In the genomic region with DNA sequence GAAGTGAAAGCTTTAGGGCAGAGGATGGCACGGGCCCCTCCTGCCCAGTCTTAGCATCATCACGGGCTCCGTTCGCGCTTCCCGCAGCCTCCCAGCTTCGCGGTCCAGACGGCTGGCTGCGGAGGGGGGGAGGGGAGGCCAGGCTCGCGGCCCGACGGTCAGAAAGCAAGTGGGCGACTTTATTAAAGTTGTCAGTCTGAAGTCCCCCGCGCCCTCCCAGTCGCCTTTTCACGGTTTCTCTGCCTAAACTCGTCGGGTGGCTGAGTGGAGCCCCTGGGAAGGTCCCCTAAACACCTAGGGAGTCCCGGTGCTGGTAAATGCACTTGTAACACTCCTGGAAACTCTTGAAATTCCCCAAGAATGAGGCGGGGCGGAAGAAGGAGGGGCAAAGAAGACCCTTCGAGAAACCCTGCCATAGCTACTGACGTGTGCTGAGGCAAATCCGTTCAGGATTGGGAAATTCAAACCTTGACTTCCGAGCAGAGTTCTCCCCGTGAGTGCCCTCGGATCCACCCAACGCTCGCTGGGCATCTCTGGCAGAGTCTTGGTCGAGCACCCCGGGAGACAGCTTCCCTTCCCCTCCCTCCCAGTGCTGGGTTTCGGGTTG, we compare ENCODE assay signal across 8 mouse cellular contexts. TPM values are rescaled to one million over a fixed set of nuclear protein-coding genes. Genes with fewer than 3 reads are reported as not detected.
DNase-seq lines count a peak whose midpoint lies in the region; ATAC-seq lines count a peak whose summit lies in the region.

No protein-coding gene starts in this region.

- H3K4me3 ChIP-seq in forebrain, embryonic 11.5 days (ENCODE audit: low read depth, low read length) = peak overlapping the region; percentile 44
- peak overlapping the region; percentile 37 for H3K4me3 ChIP-seq in macrophage (ENCODE audit: inconsistent target)
- H3K4me3 ChIP-seq in stomach, embryonic 14.5 days (ENCODE audit: low read depth, low read length) = peak overlapping the region; percentile 68

- intact Hi-C loops in heart, postnatal 25 days (cut with DNase I) = loop anchor here (2.0 kb wide), 1 partner anchor 220 kb away; no protein-coding TSS in a partner anchor

- under 1% methylated on average over 34 of the region's 35 CpGs for WGBS in forebrain, embryonic 11.5 days
- WGBS in macrophage (ENCODE audit: missing documents) = 2% methylated on average over 34 of the region's 35 CpGs
- WGBS in stomach, embryonic 14.5 days = under 1% methylated on average over 35 of the region's 35 CpGs

- peaks cover 1% of the 10 kb centered on the region; the same call in 1 of the 2 replicates for H3K4me1 ChIP-seq in forebrain, embryonic 11.5 days (replicated peaks; ENCODE audit: control insufficient read depth, insufficient read depth, low read length)
- no peaks in the 10 kb centered on the region; the same call in 1 of the 2 replicates for H3K4me1 ChIP-seq in stomach, embryonic 14.5 days (ENCODE audit: control insufficient read depth, insufficient read depth, low read length)

- peak overlapping the region; percentile 51 for H3K27ac ChIP-seq in forebrain, embryonic 11.5 days (ENCODE audit: low read depth, low read length)
- no peak overlapping the region for H3K27ac ChIP-seq in macrophage
- peak overlapping the region; percentile 84; the same call in 1 of the 2 replicates for H3K27ac ChIP-seq in stomach, embryonic 14.5 days (ENCODE audit: low read length)

- H3K79me2 ChIP-seq in macrophage (ENCODE audit: inconsistent target) = no peaks in the 10 kb centered on the region

- peak overlapping the region; percentile 73 for H3K9ac ChIP-seq in forebrain, embryonic 11.5 days (ENCODE audit: low read length)
- peak overlapping the region; percentile 58 for H3K9ac ChIP-seq in stomach, embryonic 14.5 days (replicated peaks; ENCODE audit: low read depth, low read length)

- peak overlapping the region; percentile 70 for H3K4me2 ChIP-seq in forebrain, embryonic 11.5 days (ENCODE audit: low read depth, low read length, severe bottlenecking)
- peak overlapping the region; percentile 77 for H3K4me2 ChIP-seq in stomach, embryonic 14.5 days (replicated peaks; ENCODE audit: low read depth, low read length)

- peak; percentile 80 for ATAC-seq in forebrain, embryonic 11.5 days (replicated peaks; ENCODE audit: low FRiP score)
- peak; percentile 35; the same call in 1 of the 2 replicates for ATAC-seq in stomach, embryonic 14.5 days (ENCODE audit: insufficient number of reproducible peaks, insufficient read depth, low FRiP score, low read depth)

- DNase-seq in frontal cortex, postnatal 36 days (ENCODE audit: low spot score in 2 of 2) = peak; percentile 17 to 19
- no peak for DNase-seq in frontal cortex, postnatal 25 days (ENCODE audit: low spot score in 2 of 2)
- DNase-seq in adipocyte (ENCODE audit: low spot score) = peak; percentile 4
- peak; percentile 86 for DNase-seq in forebrain, embryonic 11.5 days (ENCODE audit: low spot score)
- peak; percentile 30 for DNase-seq in heart, postnatal 25 days (ENCODE audit: low spot score)
- peak; percentile 67 to 80 for DNase-seq in kidney, postnatal 4 days

- no peaks in the 10 kb centered on the region for H3K27me3 ChIP-seq in forebrain, embryonic 11.5 days (ENCODE audit: control insufficient read depth, insufficient read depth, low read length)
- no peaks in the 10 kb centered on the region for H3K27me3 ChIP-seq in stomach, embryonic 14.5 days (ENCODE audit: control insufficient read depth, insufficient read depth, low read length)

- no peaks in the 10 kb centered on the region for H3K9me3 ChIP-seq in forebrain, embryonic 11.5 days (ENCODE audit: control insufficient read depth, low read length)
- no peaks in the 10 kb centered on the region for H3K9me3 ChIP-seq in stomach, embryonic 14.5 days (ENCODE audit: control insufficient read depth, low read depth, low read length)

- H3K36me3 ChIP-seq in forebrain, embryonic 11.5 days (ENCODE audit: control insufficient read depth, insufficient read depth, low read length) = no peaks in the 10 kb centered on the region
- H3K36me3 ChIP-seq in macrophage (ENCODE audit: inconsistent target) = no peaks in the 10 kb centered on the region
- no peaks in the 10 kb centered on the region for H3K36me3 ChIP-seq in stomach, embryonic 14.5 days (ENCODE audit: control insufficient read depth, insufficient read depth, low read length)

RNA-seq across cellular contexts. Expression of gene Gja1, which starts 1.6 kb away (rescaled TPM):
- 150 and 166 TPM in 2 replicates for polyA plus RNA-seq in forebrain, embryonic 11.5 days (2014; fragmentation: Nextera tagmentation; extraction: Ambion mirVana)
- total RNA-seq in heart, postnatal 25 days (2021) = 100 to 1,000 TPM; 402 to 446 TPM
- total RNA-seq in macrophage (2018; cell fraction: chromatin; rRNA removed) = 10 to 100 TPM in 10 of 26 experiments, 1 to 10 TPM in 10, under 1 TPM in 6; 0.29 to 58.6 (median 5.6) TPM
- total RNA-seq in macrophage (2018; cell fraction: cytosol; rRNA removed) = 10 to 100 TPM in 5 of 26 experiments, 1 to 10 TPM in 20, under 1 TPM in 1; 0.86 to 64.2 (median 2.6) TPM
- total RNA-seq in macrophage (2018; cell fraction: nucleus; rRNA removed) = 10 to 100 TPM in 12 of 26 experiments, 1 to 10 TPM in 14; 1.0 to 65.9 (median 7.7) TPM
- 0.75 to 8.9 TPM (median 1.1 TPM) in 3 replicates for polyA plus RNA-seq in macrophage (2018)
- polyA plus RNA-seq in stomach, embryonic 14.5 days (2014; fragmentation: Nextera tagmentation; extraction: Ambion mirVana) = 84.8 and 88.0 TPM in 2 replicates

Comparison
In these comparisons a context has a peak if more than half of its experiments do, and no peak if none do; other contexts are left out.
1. DNase-seq: peak in frontal cortex, postnatal 36 days (2 of 2), adipocyte (single experiment), forebrain, embryonic 11.5 days (single experiment), heart, postnatal 25 days (single experiment) and kidney, postnatal 4 days (2 of 2); none in frontal cortex, postnatal 25 days (0 of 2).
2. Peak in every context shown above with its lines, with median percentiles within 50 percentile points of each other: H3K4me3 ChIP-seq.